Mouse (Mus musculus) lung, adult 2 months (tissue): ENCODE data around the gene Hba-x.
"Not testable (repeated sequence)": the region's sequence is repeated elsewhere in the genome, so short reads cannot be mapped to it uniquely, and the experiment has no call there.

Experiments used
- CTCF ChIP-seq: fragments of 200-500 bp; IDR thresholded peaks from 2 replicates; pipeline ENCODE4 v1.5.1; 2011; ENCODE audit warnings: mild to moderate bottlenecking, low read length, control low read depth; ENCODE audit not compliant: insufficient read depth
- POLR2A ChIP-seq: fragments of 200-500 bp; IDR thresholded peaks from 2 replicates; pipeline ENCODE4 v1.6.1; 2011; ENCODE audit warnings: low read depth, mild to moderate bottlenecking, control low read depth, low read length, borderline replicate concordance; ENCODE audit errors: extremely low read depth

- not testable (repeated sequence) for TF ChIP-seq CTCF, POLR2A
These were observed 20.0 kb downstream of the Hba-x start, which contains the start of gene Hba-a2 for GRCm38 (mm10) chr11:32296203-32296602.
